Mouse (Mus musculus) CH12.LX (cell line): ENCODE measurements at regions not wholly inside any gene's neighbourhood (a gene's known extent, or its start where the extent isn't known, plus 50 kb on each side); places are given as distances from the start of the nearest gene placed in this dataset.

Source experiments
- DNase-seq: peaks from one replicate; pipeline ENCODE4 v3.0.0-alpha.2; 2013; ENCODE audit errors: extremely low read depth
- H3K27ac ChIP-seq: 2 replicates; pipeline ENCODE4 v1.5.1; 2012; ENCODE audit warnings: low read depth, mild to moderate bottlenecking, control low read depth, moderate library complexity; ENCODE audit not compliant: insufficient read depth
- H3K27me3 ChIP-seq: replicated peaks from 2 replicates; pipeline ENCODE3; 2012; ENCODE audit warnings: inconsistent platforms
- H3K36me3 ChIP-seq, 2 experiments: replicated peaks in 1 of 2; 2 replicates each; pipeline versions ENCODE3 to v1.6.1; 2012; ENCODE audit warnings: inconsistent platforms in 1 of 2, low read length in 1 of 2, mild to moderate bottlenecking in 1 of 2, mixed read lengths in 1 of 2, moderate library complexity in 1 of 2; ENCODE audit not compliant: control insufficient read depth in 1 of 2, insufficient read depth in 1 of 2
- H3K4me1 ChIP-seq, 2 experiments: 2 replicates each; pipeline ENCODE4 v1.6.1; 2012; ENCODE audit warnings: inconsistent platforms in 1 of 2, moderate library complexity in 1 of 2; ENCODE audit not compliant: insufficient read depth in 2 of 2, control insufficient read depth in 1 of 2
- H3K4me2 ChIP-seq: 2 replicates; pipeline ENCODE4 v1.6.1; 2012; ENCODE audit warnings: low read depth, mild to moderate bottlenecking, control low read depth; ENCODE audit not compliant: poor library complexity, insufficient read depth, severe bottlenecking
- H3K4me3 ChIP-seq, 3 experiments: fragments of 150-350 bp in 1 of 3; sonication (generic) in 1 of 3; replicated peaks in 1 of 3; 2 replicates each; pipeline versions ENCODE3 to v1.5.1; 2011 to 2012; ENCODE audit warnings: low read depth in 2 of 3, low read length in 2 of 3, mild to moderate bottlenecking in 2 of 3, moderate library complexity in 2 of 3, control low read depth in 1 of 3, improper control_type of control experiment in 1 of 3, inconsistent platforms in 1 of 3, mixed read lengths in 1 of 3; ENCODE audit not compliant: poor library complexity in 1 of 3
- H3K79me2 ChIP-seq: replicated peaks from 2 replicates; pipeline ENCODE4 v1.6.1; 2012; ENCODE audit warnings: mild to moderate bottlenecking, moderate library complexity; ENCODE audit not compliant: control insufficient read depth, poor library complexity, insufficient read depth, severe bottlenecking; ENCODE audit errors: extremely low read depth
- H3K9ac ChIP-seq: 2 replicates; pipeline ENCODE4 v1.6.1; 2012; ENCODE audit warnings: low read depth, mild to moderate bottlenecking, control low read depth, moderate library complexity; ENCODE audit not compliant: insufficient read depth
- H3K9me3 ChIP-seq: replicated peaks from 2 replicates; pipeline ENCODE3; 2012; ENCODE audit warnings: low read length, inconsistent platforms, mixed read lengths
- CHD1 ChIP-seq: IDR thresholded peaks from 2 replicates; pipeline ENCODE4 v1.6.1; 2012; ENCODE audit warnings: low read depth, low read length, improper control_type of control experiment, inconsistent platforms
- CHD2 ChIP-seq: IDR thresholded peaks from 2 replicates; pipeline ENCODE4 v1.6.1; 2011; ENCODE audit warnings: low read length, improper control_type of control experiment
- CTCF ChIP-seq, 2 experiments: IDR thresholded peaks in 1 of 2; conservative IDR thresholded peaks in 1 of 2; 2 replicates each; pipeline ENCODE4 v1.5.1; 2011 to 2012; ENCODE audit warnings: low read depth in 2 of 2, low read length in 2 of 2, improper control_type of control experiment in 1 of 2, inconsistent platforms in 1 of 2, mild to moderate bottlenecking in 1 of 2, moderate library complexity in 1 of 2
- ELF1 ChIP-seq: IDR thresholded peaks from 2 replicates; pipeline ENCODE4 v1.6.1; 2014; ENCODE audit warnings: low read depth, mild to moderate bottlenecking, inconsistent platforms, low read length, improper control_type of control experiment
- IRF4 ChIP-seq: IDR thresholded peaks from 2 replicates; pipeline ENCODE4 v1.6.1; 2014; ENCODE audit warnings: low read depth, mild to moderate bottlenecking, inconsistent platforms, low read length, improper control_type of control experiment
- JUN ChIP-seq: IDR thresholded peaks from 2 replicates; pipeline ENCODE4 v1.6.1; 2011; ENCODE audit warnings: low read depth, mild to moderate bottlenecking, low read length, improper control_type of control experiment, moderate library complexity; ENCODE audit not compliant: insufficient read depth
- JUND ChIP-seq: conservative IDR thresholded peaks from 2 replicates; pipeline ENCODE4 v1.6.1; 2011; ENCODE audit warnings: low read depth, low read length, improper control_type of control experiment
- MAFK ChIP-seq: IDR thresholded peaks from 2 replicates; pipeline ENCODE4 v1.6.1; 2011; ENCODE audit warnings: low read length, improper control_type of control experiment; ENCODE audit not compliant: insufficient replicate concordance
- MAZ ChIP-seq: IDR thresholded peaks from 2 replicates; pipeline ENCODE4 v1.6.1; 2012; ENCODE audit warnings: low read depth, mild to moderate bottlenecking, inconsistent platforms, low read length, improper control_type of control experiment, moderate library complexity
- MXI1 ChIP-seq: IDR thresholded peaks from 2 replicates; pipeline ENCODE4 v1.6.1; 2011; ENCODE audit warnings: mild to moderate bottlenecking, low read depth, low read length, improper control_type of control experiment
- MYC ChIP-seq: IDR thresholded peaks from 2 replicates; pipeline ENCODE4 v1.6.1; 2011; ENCODE audit warnings: low read depth, mild to moderate bottlenecking, improper control_type of control experiment, low read length
- NELFE ChIP-seq: IDR thresholded peaks from 2 replicates; pipeline ENCODE4 v1.6.1; 2011; ENCODE audit warnings: low read depth, low read length, improper control_type of control experiment
- NRF1 ChIP-seq: IDR thresholded peaks from 2 replicates; pipeline ENCODE4 v1.6.1; 2014; ENCODE audit warnings: low read depth, mild to moderate bottlenecking, inconsistent platforms, low read length, improper control_type of control experiment, moderate library complexity
- PAX5 ChIP-seq: IDR thresholded peaks from 2 replicates; pipeline ENCODE4 v1.6.1; 2012; ENCODE audit warnings: low read length, inconsistent platforms, mixed read lengths
- POLR2A ChIP-seq: IDR thresholded peaks from 2 replicates; pipeline ENCODE4 v1.6.1; 2011; ENCODE audit warnings: low read depth, mild to moderate bottlenecking, improper control_type of control experiment, low read length
- POLR2AphosphoS2 ChIP-seq: IDR thresholded peaks from 2 replicates; pipeline ENCODE4 v1.6.1; 2011; ENCODE audit warnings: low read depth, low read length, improper control_type of control experiment
- RCOR1 ChIP-seq: conservative IDR thresholded peaks from 2 replicates; pipeline ENCODE4 v1.6.1; 2012; ENCODE audit warnings: low read depth, mild to moderate bottlenecking, inconsistent platforms, low read length, improper control_type of control experiment
- TBP ChIP-seq: conservative IDR thresholded peaks from 2 replicates; pipeline ENCODE4 v1.6.1; 2011; ENCODE audit warnings: low read depth, low read length, improper control_type of control experiment
- TCF12 ChIP-seq: IDR thresholded peaks from 2 replicates; pipeline ENCODE4 v1.6.1; 2014; ENCODE audit warnings: low read depth, mild to moderate bottlenecking, inconsistent platforms, low read length, improper control_type of control experiment
- UBTF ChIP-seq: IDR thresholded peaks from 2 replicates; pipeline ENCODE4 v1.6.1; 2012; ENCODE audit warnings: low read depth, mild to moderate bottlenecking, inconsistent platforms, low read length, improper control_type of control experiment, moderate library complexity
- USF1 ChIP-seq: IDR thresholded peaks from 2 replicates; pipeline ENCODE4 v1.6.1; 2014; ENCODE audit warnings: low read depth, mild to moderate bottlenecking, inconsistent platforms, low read length, improper control_type of control experiment
- USF2 ChIP-seq: conservative IDR thresholded peaks from 2 replicates; pipeline ENCODE4 v1.6.1; 2011; ENCODE audit warnings: low read depth, low read length, improper control_type of control experiment
- ZC3H11A ChIP-seq: IDR thresholded peaks from 2 replicates; pipeline ENCODE4 v1.6.1; 2012; ENCODE audit warnings: low read depth, mild to moderate bottlenecking, inconsistent platforms, low read length, improper control_type of control experiment
- ZKSCAN1 ChIP-seq: IDR thresholded peaks from 2 replicates; pipeline ENCODE4 v1.6.1; 2012; ENCODE audit warnings: low read depth, inconsistent platforms, low read length, improper control_type of control experiment, borderline replicate concordance
- ZMIZ1 ChIP-seq: IDR thresholded peaks from 2 replicates; pipeline ENCODE4 v1.6.1; 2012; ENCODE audit warnings: low read depth, mild to moderate bottlenecking, inconsistent platforms, low read length, improper control_type of control experiment
- dilution Hi-C: fragments of 300-500 bp; cut with MboI; formaldehyde crosslinking; loops from 2 replicates; pipeline ENCODE4 v1.14.3; 2020; ENCODE audit warnings: low sequenced_read_pairs; ENCODE audit not compliant: extremely low pct_unique_long_range_greater_than_20kb, extremely low pct_ligation_motif_present
- in situ Hi-C: fragments of 300-500 bp; cut with MboI; formaldehyde crosslinking; loops from 3 replicates; pipeline ENCODE4 v1.14.3; 2019; ENCODE audit warnings: low sequenced_read_pairs, low pct_ligation_motif_present, low pct_unique_long_range_greater_than_20kb, mixed read lengths

DNA sequence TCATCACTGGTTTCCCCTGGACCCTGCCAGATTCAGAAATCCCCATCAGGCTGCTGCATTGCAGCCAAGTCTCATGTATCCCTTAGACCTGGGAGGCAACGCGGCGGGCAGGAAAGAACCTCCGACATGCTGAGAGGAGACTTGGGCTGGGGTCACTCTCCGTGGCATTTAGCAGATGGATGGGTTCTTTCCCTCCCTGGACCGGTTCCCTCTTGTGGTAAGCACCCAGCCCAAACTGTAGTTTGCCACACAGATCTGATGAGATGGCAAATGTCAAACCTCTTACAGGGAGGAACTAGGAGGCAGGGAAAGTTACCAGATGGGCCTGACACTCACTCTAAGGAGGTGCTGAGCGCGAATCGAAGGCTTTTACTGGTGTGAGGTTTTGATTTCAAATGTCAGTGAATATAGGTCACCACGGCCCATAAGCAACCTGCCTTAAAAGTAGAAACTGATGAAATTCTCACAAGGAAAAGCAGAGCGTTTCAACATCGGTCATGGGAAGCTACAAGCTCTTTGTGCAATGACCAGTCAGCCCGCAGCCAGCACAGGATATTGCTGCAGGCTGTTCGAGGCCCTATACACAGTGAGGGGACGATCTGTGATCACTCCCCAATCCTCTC, 199.9 kb upstream of the Lpp start:
- Histone ChIP-seq H3K9ac (no peak overlapping the region), H3K9me3 (no peaks in the 10 kb centered on the region), H3K27me3 (peaks cover 76% of the 10 kb centered on the region), H3K4me3 (no peak overlapping the region), H3K4me2 (no peak overlapping the region), H3K36me3 (no peaks in the 10 kb centered on the region), H3K27ac (no peak overlapping the region), H3K4me1 (no peaks in the 10 kb centered on the region), H3K79me2 (no peaks in the 10 kb centered on the region)
- dilution Hi-C loops, result no loop called here
- no peak for DNase-seq
- in situ Hi-C loops, result no loop called here
- TF ChIP-seq NRF1 (no peak), UBTF (no peak), MAFK (no peak), NELFE (no peak), ZKSCAN1 (no peak), ZMIZ1 (no peak), MAZ (no peak), MYC (no peak), JUN (no peak), USF1 (no peak), CTCF (conservative IDR thresholded peaks at IDR 0.05 in 1 of 2, IDR thresholded peaks at IDR 0.05 in 1 of 2; ENCODE audit: low read depth in 2 of 2, low read length in 2 of 2) (no peak), CHD1 (no peak), POLR2AphosphoS2 (no peak), MXI1 (no peak), ZC3H11A (no peak), TBP (no peak), POLR2A (no peak)

- TF ChIP-seq PAX5, result no peak
- TF ChIP-seq USF2, result no peak
- TF ChIP-seq RCOR1, result no peak
- TF ChIP-seq IRF4, result no peak
- no peak for TF ChIP-seq TCF12
- no peak for TF ChIP-seq USF1
- TF ChIP-seq ELF1, result no peak
- TF ChIP-seq JUND, result no peak
- TF ChIP-seq NRF1, result no peak
- no peak for TF ChIP-seq CHD2
- no peak for TF ChIP-seq POLR2AphosphoS2
- H3K9ac ChIP-seq, result no peak overlapping the region
- H3K27ac ChIP-seq, result no peak overlapping the region
- dilution Hi-C loops, result no loop called here
- H3K4me1 ChIP-seq, result no peaks in the 10 kb centered on the region
- H3K4me2 ChIP-seq, result no peak overlapping the region
- in situ Hi-C loops, result no loop called here
- peaks cover 73% of the 10 kb centered on the region for H3K27me3 ChIP-seq
- H3K9me3 ChIP-seq, result no peaks in the 10 kb centered on the region
- no peaks in the 10 kb centered on the region for H3K36me3 ChIP-seq
- no peaks in the 10 kb centered on the region for H3K79me2 ChIP-seq
- DNase-seq, result no peak
- H3K4me3 ChIP-seq, result no peak overlapping the region
Measured at GRCm38 (mm10) chr16:24192013-24192412, 201.3 kb upstream of the Lpp start.
